Mouse (Mus musculus) stomach, embryonic 14.5 days (tissue): Measurements from ENCODE around the gene Gm10322. TPM values are rescaled to one million over a fixed set of nuclear protein-coding genes. Genes with fewer than 3 reads are reported as not detected.

Experiments
- ATAC-seq: fragments of 200-750 bp; cut with Nextera tagmentation; 2 replicates; pipeline ENCODE4 v1.8.0; 2017; ENCODE audit warnings: low read depth, moderate TSS enrichment; ENCODE audit not compliant: insufficient number of reproducible peaks, insufficient read depth, low FRiP score
- H3K27ac ChIP-seq: fragments of 300-500 bp; sonication (generic); 2 replicates; pipeline ENCODE4 v1.5.1; 2014; ENCODE audit warnings: mild to moderate bottlenecking, low read length, moderate library complexity, mixed read lengths
- H3K27me3 ChIP-seq: fragments of 300-500 bp; sonication (generic); 2 replicates; pipeline ENCODE4 v1.6.1; 2014; ENCODE audit warnings: low read length, control low read depth, mixed read lengths; ENCODE audit not compliant: control insufficient read depth, insufficient read depth
- H3K36me3 ChIP-seq: fragments of 300-500 bp; sonication (generic); 2 replicates; pipeline ENCODE4 v1.6.1; 2014; ENCODE audit warnings: mild to moderate bottlenecking, control low read depth, low read length, moderate library complexity, mixed read lengths; ENCODE audit not compliant: control insufficient read depth, insufficient read depth
- H3K4me1 ChIP-seq: fragments of 300-500 bp; sonication (generic); 2 replicates; pipeline ENCODE4 v1.6.1; 2014; ENCODE audit warnings: low read length, control low read depth, mixed read lengths; ENCODE audit not compliant: control insufficient read depth, insufficient read depth
- H3K4me2 ChIP-seq: fragments of 300-500 bp; sonication (generic); replicated peaks from 2 replicates; pipeline ENCODE4 v1.6.1; 2014; ENCODE audit warnings: low read depth, low read length, control low read depth
- H3K4me3 ChIP-seq: fragments of 300-500 bp; sonication (generic); 2 replicates; pipeline ENCODE4 v1.5.1; 2014; ENCODE audit warnings: low read depth, low read length, control low read depth
- H3K9ac ChIP-seq: fragments of 300-500 bp; sonication (generic); replicated peaks from 2 replicates; pipeline ENCODE4 v1.6.1; 2014; ENCODE audit warnings: low read depth, mild to moderate bottlenecking, control low read depth, low read length, moderate library complexity, mixed read lengths
- H3K9me3 ChIP-seq: fragments of 300-500 bp; sonication (generic); 2 replicates; pipeline ENCODE4 v1.6.1; 2016; ENCODE audit warnings: low read depth, low read length, control low read depth; ENCODE audit not compliant: control insufficient read depth
- WGBS: fragments of 180-500 bp; shearing (Covaris S2); extraction: QIAGEN DNeasy Blood & Tissue Kit; methylation state at CpG from one replicate; pipeline ENCODE4 v1.1.7; 2014; 5-methylcytosine and 5-hydroxymethylcytosine counted together
- polyA plus RNA-seq: library from polyadenylated mRNA; unstranded; fragments of >200 nt; fragmentation: Nextera tagmentation; extraction: Ambion mirVana; gene quantifications from 2 replicates; pipeline ENCODE4 v1.2.1, GENCODE M21; 2014

Gene Gm10322
- polyA plus RNA-seq, 1 experiment from 2014 or later: not detected

DNA sequence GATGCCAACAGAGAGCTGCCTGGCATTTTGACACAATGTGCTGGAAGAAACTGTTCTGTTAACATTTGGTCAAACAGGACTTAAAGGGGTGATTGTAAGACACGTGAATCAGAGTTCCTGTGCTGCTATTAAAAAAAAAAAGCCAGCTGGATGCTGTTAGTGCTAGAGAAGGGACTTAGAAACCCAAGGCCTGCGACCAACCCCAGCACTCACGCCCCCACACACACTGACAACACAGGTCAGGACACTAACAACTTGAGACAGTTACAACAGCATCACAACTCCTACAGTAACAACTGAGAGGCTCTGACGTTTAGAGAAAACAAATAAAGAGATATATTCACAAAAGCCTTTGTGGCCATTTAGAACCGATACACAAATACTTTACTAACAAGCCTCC, 39.6 kb upstream of the Gm10322 start:
- H3K9me3 ChIP-seq: no peaks in the 10 kb centered on the region
- no peak overlapping the region for H3K9ac ChIP-seq
- H3K36me3 ChIP-seq: no peaks in the 10 kb centered on the region
- H3K4me3 ChIP-seq: no peak overlapping the region
- peaks cover 23% of the 10 kb centered on the region for H3K4me1 ChIP-seq
- H3K27ac ChIP-seq: peak overlapping the region; percentile 58; the same call in 1 of the 2 replicates
- H3K4me2 ChIP-seq: no peak overlapping the region
- WGBS: 36% methylated on average over 5 of the region's 5 CpGs
- H3K27me3 ChIP-seq: no peaks in the 10 kb centered on the region
- no peak for ATAC-seq

DNA sequence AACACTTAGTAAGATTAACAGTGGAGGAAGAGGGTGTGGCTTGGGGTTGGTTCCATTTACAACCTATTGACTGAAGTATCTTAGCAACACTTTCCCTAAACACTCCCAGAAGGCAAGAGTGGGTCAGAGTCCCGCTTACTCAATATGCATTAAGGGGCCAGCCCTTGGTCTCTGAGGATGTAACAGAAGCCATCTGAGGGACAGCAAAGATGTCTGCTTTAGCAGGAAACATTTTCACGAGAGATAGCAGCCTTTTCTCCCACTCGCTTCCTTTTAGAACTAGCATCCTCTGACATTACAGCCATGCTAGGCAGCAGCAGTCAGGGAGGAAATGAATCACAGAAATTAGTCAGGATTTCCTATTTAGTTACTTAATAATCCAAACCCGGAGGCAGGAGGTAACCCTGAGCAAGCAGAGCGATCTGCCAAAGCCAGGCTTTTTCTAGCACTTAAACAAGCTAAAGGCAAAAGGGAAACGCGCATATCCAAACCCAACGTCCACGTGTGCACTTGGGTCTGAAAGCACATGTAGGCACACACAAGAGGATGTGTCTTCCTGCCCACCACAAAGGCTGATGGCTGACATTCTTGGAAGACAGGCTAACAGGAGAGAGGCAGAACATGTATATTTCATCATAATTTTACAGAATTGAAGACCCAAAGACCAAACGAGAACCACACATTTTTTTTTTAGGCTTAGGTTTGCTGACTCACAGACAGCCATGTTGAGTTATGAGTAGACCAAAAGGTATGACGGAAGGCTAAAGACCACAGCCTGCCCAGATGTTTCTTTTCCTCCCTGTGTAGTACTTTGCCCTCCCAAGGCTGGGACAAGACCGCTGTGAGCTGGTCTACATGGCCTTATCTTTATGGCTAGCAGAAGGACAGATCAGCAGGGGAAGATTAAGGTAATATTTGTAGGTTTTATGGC, 37.7 kb upstream of the Gm10322 start:
- Histone ChIP-seq H3K27ac (peak overlapping the region; percentile 84), H3K9me3 (no peaks in the 10 kb centered on the region), H3K36me3 (no peaks in the 10 kb centered on the region; the same call in 1 of the 2 replicates), H3K4me1 (peaks cover 23% of the 10 kb centered on the region), H3K4me3 (no peak overlapping the region), H3K27me3 (no peaks in the 10 kb centered on the region), H3K4me2 (peak overlapping the region; percentile 26), H3K9ac (0 out of 2 replicates have a peak overlapping the region, but pooled peaks have one; percentile 28)
- 0 out of 2 replicates have a peak, but pooled peaks have one; percentile 69 for ATAC-seq
- WGBS: 28% methylated on average over 12 of the region's 12 CpGs

DNA sequence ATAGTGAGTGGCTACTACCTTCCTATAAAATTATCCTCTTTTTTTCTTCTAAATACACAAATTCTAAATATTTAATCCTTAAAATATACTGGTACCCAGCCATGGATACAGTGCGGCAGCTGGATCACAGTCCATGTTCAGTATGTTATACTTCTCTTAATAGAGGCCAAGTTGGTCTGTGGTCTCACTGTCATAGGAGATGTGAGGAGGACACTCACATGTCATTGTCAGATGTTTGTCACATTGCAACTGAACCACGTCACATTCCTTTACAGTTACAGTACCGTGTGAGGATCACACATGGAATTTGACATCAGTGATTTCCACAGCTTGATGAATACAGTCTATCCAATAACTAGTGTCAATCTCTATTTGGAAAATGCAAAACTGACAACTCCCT, 36.2 kb upstream of the Gm10322 start:
- WGBS: 90% methylated on average over 3 of the region's 3 CpGs
- no peak overlapping the region for H3K4me3 ChIP-seq
- no peak for ATAC-seq

DNA sequence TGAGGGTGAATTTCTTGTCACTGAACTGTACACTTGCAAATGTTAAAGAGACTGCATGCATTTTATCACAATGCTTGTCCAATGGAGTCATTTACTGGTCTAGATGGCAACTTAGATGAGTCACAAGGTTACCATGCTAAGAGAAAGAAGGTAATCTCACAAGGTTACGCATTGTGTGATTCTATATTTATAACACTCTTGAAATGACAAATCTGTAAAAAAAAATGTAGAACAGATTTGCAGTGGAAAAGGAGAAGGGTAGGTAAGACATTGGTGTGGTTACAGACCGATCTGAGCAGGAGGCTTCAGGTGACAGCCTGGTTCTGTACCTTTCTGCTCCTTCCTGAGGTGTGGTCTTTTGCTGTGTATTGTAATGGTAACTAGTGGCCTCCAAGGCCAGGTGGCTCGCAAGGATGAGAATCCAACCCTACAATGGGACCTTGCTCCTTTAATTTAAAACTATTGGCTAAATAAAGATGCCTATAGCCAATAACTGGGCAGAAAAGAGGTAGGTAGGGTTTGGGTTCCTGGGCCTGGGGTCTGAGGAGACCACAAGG, 35.2 kb upstream of the Gm10322 start:
- Histone ChIP-seq H3K4me3 (no peak overlapping the region), H3K27me3 (no peaks in the 10 kb centered on the region), H3K9me3 (no peaks in the 10 kb centered on the region), H3K36me3 (no peaks in the 10 kb centered on the region; the same call in 1 of the 2 replicates), H3K4me2 (no peak overlapping the region), H3K27ac (no peak overlapping the region), H3K4me1 (peaks cover 23% of the 10 kb centered on the region), H3K9ac (no peak overlapping the region)
- WGBS: 94% methylated on average over 3 of the region's 3 CpGs
- ATAC-seq: no peak

More for the DNA sequence above, 36.2 kb upstream of the Gm10322 start:
- no peaks in the 10 kb centered on the region; the same call in 1 of the 2 replicates for H3K36me3 ChIP-seq
- no peaks in the 10 kb centered on the region for H3K9me3 ChIP-seq
- H3K27me3 ChIP-seq: no peaks in the 10 kb centered on the region
- no peak overlapping the region for H3K9ac ChIP-seq
- H3K4me2 ChIP-seq: no peak overlapping the region
- H3K27ac ChIP-seq: no peak overlapping the region
- H3K4me1 ChIP-seq: peaks cover 23% of the 10 kb centered on the region

DNA sequence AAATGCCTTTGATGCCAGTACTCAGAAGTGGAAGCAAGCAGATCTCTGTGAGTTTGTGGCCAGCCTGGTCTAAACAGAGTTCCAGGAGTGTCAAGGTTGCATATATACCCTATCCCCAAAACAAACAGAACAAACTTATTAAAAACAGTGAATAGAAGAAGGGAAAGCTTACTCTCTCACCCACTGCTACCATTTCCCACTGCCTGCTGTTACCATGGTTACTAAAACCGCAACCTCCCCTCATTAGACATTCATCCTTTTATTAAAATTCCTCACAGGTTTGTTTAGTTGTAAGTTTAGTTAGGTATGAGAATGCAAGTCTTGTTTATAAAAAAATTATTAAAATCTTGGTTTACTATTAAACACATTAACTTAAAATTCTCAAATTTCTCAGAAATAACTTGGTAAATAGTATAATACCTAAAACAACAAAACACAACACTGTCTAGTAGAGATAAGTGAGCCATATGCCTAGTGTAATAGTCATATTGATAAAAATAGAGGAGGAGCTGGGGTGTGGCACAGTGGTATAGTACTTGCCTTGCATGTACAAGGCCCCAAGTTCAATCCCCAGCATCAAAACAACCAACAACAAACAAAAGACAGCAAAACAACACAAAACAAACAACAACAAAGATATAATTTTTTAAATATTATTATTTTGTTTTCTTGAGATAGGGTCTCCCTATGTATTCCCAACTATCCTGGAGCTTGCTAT, 33.9 kb upstream of the Gm10322 start:
- H3K4me3 ChIP-seq: no peak overlapping the region
- ATAC-seq: no peak
- peaks cover 16% of the 10 kb centered on the region for H3K4me1 ChIP-seq
- H3K27ac ChIP-seq: no peak overlapping the region
- no peak overlapping the region for H3K4me2 ChIP-seq
- WGBS: 84% methylated on average over 1 of the region's 1 CpGs
- no peaks in the 10 kb centered on the region for H3K9me3 ChIP-seq
- no peaks in the 10 kb centered on the region; the same call in 1 of the 2 replicates for H3K36me3 ChIP-seq
- no peaks in the 10 kb centered on the region for H3K27me3 ChIP-seq
- no peak overlapping the region for H3K9ac ChIP-seq

DNA sequence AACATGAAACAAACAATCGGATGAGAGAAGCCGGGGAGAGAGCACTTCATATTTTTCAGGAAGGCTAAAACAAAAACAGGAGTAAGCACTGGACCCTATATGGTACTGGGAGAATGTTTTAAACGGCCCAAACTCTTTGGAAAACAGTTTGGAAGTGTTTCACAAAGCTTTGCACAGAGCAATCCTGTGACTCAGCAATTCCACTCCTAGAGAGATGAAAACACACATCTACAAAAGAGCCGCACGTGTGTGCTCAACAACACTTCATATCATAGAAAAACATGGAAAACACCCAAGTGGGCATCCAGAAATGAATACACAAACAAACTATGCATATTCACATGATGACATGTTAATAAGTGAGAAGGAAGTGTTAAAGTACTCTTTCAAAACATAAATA, 30.2 kb upstream of the Gm10322 start:
- Histone ChIP-seq H3K9ac (no peak overlapping the region), H3K27ac (no peak overlapping the region), H3K9me3 (no peaks in the 10 kb centered on the region), H3K27me3 (no peaks in the 10 kb centered on the region), H3K4me2 (no peak overlapping the region), H3K4me1 (no peaks in the 10 kb centered on the region), H3K36me3 (no peaks in the 10 kb centered on the region; the same call in 1 of the 2 replicates), H3K4me3 (no peak overlapping the region)
- 89% methylated on average over 5 of the region's 5 CpGs for WGBS
- ATAC-seq: no peak

DNA sequence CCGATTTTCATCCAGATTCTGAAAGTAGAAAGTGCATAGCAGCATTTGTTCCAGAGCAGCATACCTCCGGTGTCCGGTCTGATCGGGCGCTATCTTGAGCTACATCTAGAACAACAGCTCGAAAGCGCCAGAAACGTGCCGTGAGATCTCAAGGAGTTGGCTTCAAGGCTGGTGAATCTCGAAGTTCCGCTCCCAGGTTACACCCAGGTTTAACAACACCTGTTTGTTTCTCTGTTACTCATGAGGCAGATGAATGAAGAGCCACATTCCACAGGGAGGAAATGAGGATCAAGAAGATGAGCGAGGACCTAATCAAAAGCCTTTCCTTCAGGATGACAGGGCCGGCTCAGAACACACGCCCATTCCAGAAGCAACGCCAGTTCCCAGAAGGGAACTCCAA, 29.0 kb upstream of the Gm10322 start:
- no peak for ATAC-seq
- Histone ChIP-seq H3K4me1 (no peaks in the 10 kb centered on the region), H3K36me3 (no peaks in the 10 kb centered on the region; the same call in 1 of the 2 replicates), H3K9me3 (no peaks in the 10 kb centered on the region), H3K27me3 (no peaks in the 10 kb centered on the region), H3K4me2 (no peak overlapping the region), H3K27ac (no peak overlapping the region), H3K4me3 (no peak overlapping the region), H3K9ac (no peak overlapping the region)
- WGBS: 87% methylated on average over 15 of the region's 15 CpGs

DNA sequence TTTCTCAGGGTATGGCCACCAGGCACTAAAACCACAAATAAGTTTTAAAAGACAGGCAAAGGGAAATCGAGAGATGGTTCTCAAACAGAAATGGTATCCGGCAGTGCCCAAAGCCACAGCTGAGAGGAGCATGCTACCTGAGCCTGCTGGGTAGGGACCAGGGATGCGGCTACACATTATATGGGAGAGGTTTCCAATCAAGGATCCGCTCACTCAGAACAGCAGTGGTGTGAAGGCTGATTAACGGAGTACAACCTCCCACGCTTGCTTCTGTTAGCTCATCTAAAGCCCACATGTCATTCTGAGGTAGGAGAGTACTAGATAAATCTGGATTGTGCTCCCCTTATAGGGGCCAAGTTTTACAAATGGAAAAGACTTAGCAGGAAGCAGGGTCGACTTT, 27.7 kb upstream of the Gm10322 start:
- no peak for ATAC-seq
- no peaks in the 10 kb centered on the region for H3K27me3 ChIP-seq
- 74% methylated on average over 7 of the region's 7 CpGs for WGBS
- no peaks in the 10 kb centered on the region for H3K36me3 ChIP-seq
- H3K9me3 ChIP-seq: no peaks in the 10 kb centered on the region
- no peak overlapping the region for H3K27ac ChIP-seq
- H3K9ac ChIP-seq: no peak overlapping the region
- H3K4me3 ChIP-seq: no peak overlapping the region
- H3K4me2 ChIP-seq: no peak overlapping the region
- no peaks in the 10 kb centered on the region for H3K4me1 ChIP-seq
